In genomic region chr14:22373361-22373745, GRCm38 (mm10) we compare ENCODE assay signal across 15 mouse cellular contexts.
"Had no signal": no experiment of that assay in that cellular context is flagged by ENCODE, and none has a peak within 500 bp of the region (broad histone marks: within the 10 kb centered on the region; RNA-seq: fewer than 3 reads in every experiment).

No protein-coding gene starts in this region.

- H3K27ac ChIP-seq: kidney, postnatal 0 days; liver, embryonic 15.5 days; midbrain, embryonic 13.5 days; neural tube, embryonic 15.5 days had no signal

- H3K4me3 ChIP-seq: liver, embryonic 15.5 days; midbrain, embryonic 13.5 days; myocyte; neural tube, embryonic 15.5 days had no signal

- H3K4me1 ChIP-seq: liver, embryonic 15.5 days; midbrain, embryonic 13.5 days; neural tube, embryonic 15.5 days had no signal

- H3K9me3 ChIP-seq: liver, embryonic 15.5 days; midbrain, embryonic 13.5 days; neural tube, embryonic 15.5 days had no signal

- H3K36me3 ChIP-seq: liver, embryonic 15.5 days; midbrain, embryonic 13.5 days; neural tube, embryonic 15.5 days had no signal

- DNase-seq: kidney, adult 9 months; kidney, postnatal 36 days; layer of hippocampus, postnatal 36 days; left cerebral cortex, postnatal 4 days; lung, adult 2 months; lung, postnatal 36 days; thymus, postnatal 36 days had no signal

- ATAC-seq: intestine, postnatal 0 days; lung, postnatal 0 days; midbrain, embryonic 13.5 days had no signal

- H3K27me3 ChIP-seq: liver, embryonic 15.5 days; midbrain, embryonic 13.5 days; neural tube, embryonic 15.5 days had no signal

- H3K4me2 ChIP-seq: liver, embryonic 11.5 days; liver, embryonic 15.5 days; midbrain, embryonic 13.5 days; neural tube, embryonic 15.5 days had no signal

- H3K9ac ChIP-seq: liver, embryonic 15.5 days; midbrain, embryonic 13.5 days; neural tube, embryonic 15.5 days had no signal
